Mouse (Mus musculus) intestine, embryonic 16.5 days (tissue): ENCODE measurements around the gene Neb. TPM values are rescaled to one million over a fixed set of nuclear protein-coding genes. Genes with fewer than 3 reads are reported as not detected.
A peak's percentile ranks its signal among the peaks of the same experiment; 100 is the strongest.

Source experiments
- ATAC-seq: fragments of 200-750 bp; cut with Nextera tagmentation; 2 replicates; pipeline ENCODE4 v1.8.0; 2017; ENCODE audit warnings: moderate TSS enrichment, moderate library complexity
- H3K27ac ChIP-seq: fragments of 300-500 bp; sonication (generic); 2 replicates; pipeline ENCODE4 v1.5.1; 2014; ENCODE audit warnings: mild to moderate bottlenecking, low read length
- H3K27me3 ChIP-seq: fragments of 300-500 bp; sonication (generic); replicated peaks from 2 replicates; pipeline ENCODE4 v1.6.1; 2014; ENCODE audit warnings: low read length, control low read depth, mixed read lengths; ENCODE audit not compliant: control insufficient read depth, insufficient read depth
- H3K36me3 ChIP-seq: fragments of 300-500 bp; sonication (generic); 2 replicates; pipeline ENCODE4 v1.6.1; 2014; ENCODE audit warnings: low read length, control low read depth; ENCODE audit not compliant: control insufficient read depth, insufficient read depth
- H3K4me1 ChIP-seq: fragments of 300-500 bp; sonication (generic); 2 replicates; pipeline ENCODE4 v1.6.1; 2014; ENCODE audit warnings: low read length, control low read depth, mixed read lengths; ENCODE audit not compliant: control insufficient read depth, insufficient read depth
- H3K4me2 ChIP-seq: fragments of 300-500 bp; sonication (generic); 2 replicates; pipeline ENCODE4 v1.6.1; 2014; ENCODE audit warnings: low read depth, low read length, control low read depth
- H3K4me3 ChIP-seq: fragments of 300-500 bp; sonication (generic); 2 replicates; pipeline ENCODE4 v1.5.1; 2014; ENCODE audit warnings: mild to moderate bottlenecking, low read length
- H3K9ac ChIP-seq: fragments of 300-500 bp; sonication (generic); 2 replicates; pipeline ENCODE4 v1.6.1; 2014; ENCODE audit warnings: low read depth, low read length
- H3K9me3 ChIP-seq: fragments of 300-500 bp; sonication (generic); 2 replicates; pipeline ENCODE4 v1.6.1; 2016; ENCODE audit warnings: low read length, control low read depth; ENCODE audit not compliant: control insufficient read depth
- WGBS: fragments of 180-500 bp; shearing (Covaris S2); extraction: QIAGEN DNeasy Blood & Tissue Kit; methylation state at CpG from one replicate; pipeline ENCODE4 v1.1.7; 2014; 5-methylcytosine and 5-hydroxymethylcytosine counted together
- polyA plus RNA-seq: library from polyadenylated mRNA; unstranded; fragments of >200 nt; fragmentation: Nextera tagmentation; extraction: Ambion mirVana; gene quantifications from 2 replicates; pipeline ENCODE4 v1.2.1, GENCODE M21; 2015

Gene Neb
- polyA plus RNA-seq: 0.40 and 0.77 TPM in 2 replicates

- Histone ChIP-seq H3K4me2 (no peak within 1 kb of the TSS), H3K4me3 (no peak within 1 kb of the TSS), H3K27ac (no peak within 1 kb of the TSS), H3K9ac (no peak within 1 kb of the TSS), H3K36me3 (no peaks in the 10 kb centered on the region), H3K4me1 (no peaks in the 10 kb centered on the region), H3K9me3 (no peaks in the 10 kb centered on the region), H3K27me3 (no peaks in the 10 kb centered on the region)
- WGBS: 51% methylated on average over 7 of the region's 7 CpGs
- ATAC-seq: peak; percentile 71
Measured at GRCm38 (mm10) chr2:52378448-52378804, at the start of gene Neb. Neb (minus strand) TSS chr2:52378474.

GRCm38 (mm10) chr2:52427383-52427782 is 49.1 kb upstream of the Neb start:
- H3K4me1 ChIP-seq: 0 out of 2 replicates have a peak, but pooled peaks cover 3% of the 10 kb centered on the region
- H3K27me3 ChIP-seq: no peaks in the 10 kb centered on the region
- no peak overlapping the region for H3K9ac ChIP-seq
- 80% methylated on average over 3 of the region's 3 CpGs for WGBS
- H3K4me2 ChIP-seq: no peak overlapping the region
- H3K9me3 ChIP-seq: no peaks in the 10 kb centered on the region
- no peak overlapping the region for H3K4me3 ChIP-seq
- no peaks in the 10 kb centered on the region for H3K36me3 ChIP-seq
- H3K27ac ChIP-seq: no peak overlapping the region
- ATAC-seq: no peak

DNA sequence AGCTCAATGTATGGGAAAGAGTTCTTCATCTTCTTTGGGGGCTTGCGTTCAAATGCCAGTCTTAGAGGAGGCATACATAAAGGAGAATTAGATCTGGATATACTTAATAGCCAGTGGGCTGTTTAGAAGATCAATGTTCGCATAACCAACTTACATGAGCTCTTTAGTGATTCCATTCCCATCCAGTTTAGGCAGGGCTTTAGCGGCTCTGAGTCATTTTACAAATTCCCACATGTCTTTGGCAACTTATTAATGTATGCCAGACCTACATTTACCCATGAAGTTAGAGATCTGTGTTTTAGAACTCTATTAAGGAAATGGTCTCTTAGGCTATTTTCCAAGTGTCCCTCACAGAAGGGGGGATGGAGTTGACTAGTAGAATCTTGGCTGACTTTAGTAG is 47.8 kb upstream of the Neb start:
- Histone ChIP-seq H3K27me3 (no peaks in the 10 kb centered on the region), H3K4me3 (no peak overlapping the region), H3K4me1 (peaks cover 17% of the 10 kb centered on the region), H3K9me3 (no peaks in the 10 kb centered on the region), H3K4me2 (peak overlapping the region; percentile 75; the same call in 1 of the 2 replicates), H3K36me3 (no peaks in the 10 kb centered on the region), H3K9ac (no peak overlapping the region), H3K27ac (no peak overlapping the region)
- 85% methylated on average over 3 of the region's 3 CpGs for WGBS
- no peak for ATAC-seq

DNA sequence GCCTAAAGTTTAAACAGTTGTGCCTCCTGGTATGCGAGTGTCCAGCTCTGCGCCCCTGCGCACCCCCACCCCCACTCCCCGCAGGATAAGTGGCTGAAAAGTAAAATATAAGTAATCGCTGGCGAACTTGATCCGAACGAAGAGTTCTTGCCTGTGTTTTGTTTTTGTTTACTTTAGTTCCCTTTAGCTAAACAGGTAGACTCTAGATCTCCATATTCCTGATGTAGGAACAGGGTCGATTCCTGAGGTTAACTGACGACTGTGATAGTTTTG is 47.2 kb upstream of the Neb start:
- no peaks in the 10 kb centered on the region for H3K36me3 ChIP-seq
- ATAC-seq: no peak
- peak overlapping the region; percentile 75 for H3K4me2 ChIP-seq
- H3K4me1 ChIP-seq: peaks cover 17% of the 10 kb centered on the region
- peak overlapping the region; percentile 62 for H3K27ac ChIP-seq
- no peaks in the 10 kb centered on the region for H3K9me3 ChIP-seq
- H3K4me3 ChIP-seq: peak overlapping the region; percentile 71
- H3K27me3 ChIP-seq: no peaks in the 10 kb centered on the region
- 9% methylated on average over 10 of the region's 10 CpGs for WGBS
- peak overlapping the region; percentile 63 for H3K9ac ChIP-seq

- under 1% methylated on average over 46 of the region's 57 CpGs for WGBS
- Histone ChIP-seq H3K4me2 (peak within 1 kb of the TSS; percentile 75), H3K27ac (peak within 1 kb of the TSS; percentile 65), H3K36me3 (no peaks in the 10 kb centered on the region), H3K4me3 (peak within 1 kb of the TSS; percentile 71), H3K9me3 (no peaks in the 10 kb centered on the region), H3K4me1 (peaks cover 20% of the 10 kb centered on the region), H3K27me3 (no peaks in the 10 kb centered on the region), H3K9ac (peak within 1 kb of the TSS; percentile 90)
- peak; percentile 88 for ATAC-seq
Measured at GRCm38 (mm10) chr2:52424747-52425522, 46.7 kb upstream of the Neb start, which contains the start of gene Arl5a. Arl5a (minus strand) TSS chr2:52424901.

GRCm38 (mm10) chr2:52424248-52424728 is 46.0 kb upstream of the Neb start:
- no peaks in the 10 kb centered on the region for H3K36me3 ChIP-seq
- H3K27ac ChIP-seq: peak overlapping the region; percentile 65
- H3K9ac ChIP-seq: peak overlapping the region; percentile 90
- peak overlapping the region; percentile 68 for H3K4me2 ChIP-seq
- peak; percentile 72 for ATAC-seq
- H3K27me3 ChIP-seq: no peaks in the 10 kb centered on the region
- peak overlapping the region; percentile 71 for H3K4me3 ChIP-seq
- H3K9me3 ChIP-seq: no peaks in the 10 kb centered on the region
- peaks cover 23% of the 10 kb centered on the region for H3K4me1 ChIP-seq
- under 1% methylated on average over 42 of the region's 42 CpGs for WGBS

GRCm38 (mm10) chr2:52423611-52424247 is 45.5 kb upstream of the Neb start:
- Histone ChIP-seq H3K9ac (peak overlapping the region; percentile 90), H3K4me2 (peak overlapping the region; percentile 68)
- WGBS: 2% methylated on average over 16 of the region's 16 CpGs

DNA sequence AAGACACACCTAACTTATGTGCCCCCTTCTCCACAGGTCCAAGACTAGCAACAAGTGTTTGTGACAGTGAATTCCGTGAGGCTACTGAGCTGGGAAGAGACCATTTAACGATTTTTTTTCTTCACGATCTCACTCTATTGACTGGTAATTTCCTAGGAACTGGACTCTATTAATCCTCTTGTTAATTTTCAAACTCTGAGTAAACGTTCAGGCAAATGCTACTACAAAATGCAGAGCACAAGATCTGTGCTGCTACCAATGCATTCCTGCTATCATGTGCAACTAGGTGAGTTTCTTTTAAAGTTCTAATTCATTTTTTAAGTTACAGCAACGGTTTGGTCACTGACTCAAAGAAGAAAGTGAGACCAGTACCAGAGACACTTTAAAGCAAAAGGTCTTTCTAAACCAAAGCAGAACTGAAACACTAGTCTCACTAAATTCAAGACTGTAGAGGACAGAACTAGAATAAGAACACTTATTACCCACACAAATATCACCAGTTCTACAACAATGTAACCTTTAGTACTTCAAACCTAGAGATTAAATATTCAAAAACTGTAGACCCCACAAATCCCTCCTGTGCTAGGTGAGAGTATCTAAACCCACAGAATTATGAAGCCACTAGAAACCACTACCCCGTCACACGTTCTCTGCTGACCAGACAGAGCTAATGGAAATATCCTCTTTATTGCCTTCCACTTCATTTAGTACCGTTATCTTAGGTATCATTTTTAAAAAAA is 44.8 kb upstream of the Neb start:
- Histone ChIP-seq H3K9ac (peak overlapping the region; percentile 90), H3K4me3 (peak overlapping the region; percentile 71), H3K4me2 (peak overlapping the region; percentile 68), H3K27me3 (no peaks in the 10 kb centered on the region), H3K36me3 (no peaks in the 10 kb centered on the region), H3K9me3 (no peaks in the 10 kb centered on the region), H3K4me1 (peaks cover 23% of the 10 kb centered on the region), H3K27ac (0 out of 2 replicates have a peak overlapping the region, but pooled peaks have one; percentile 73)
- no peak for ATAC-seq
- WGBS: 34% methylated on average over 8 of the region's 8 CpGs

More at GRCm38 (mm10) chr2:52423611-52424247, 45.5 kb upstream of the Neb start:
- 0 out of 2 replicates have a peak overlapping the region, but pooled peaks have one; percentile 34 for H3K27ac ChIP-seq
- no peaks in the 10 kb centered on the region for H3K27me3 ChIP-seq
- H3K4me3 ChIP-seq: peak overlapping the region; percentile 71
- H3K4me1 ChIP-seq: peaks cover 23% of the 10 kb centered on the region
- no peaks in the 10 kb centered on the region for H3K9me3 ChIP-seq
- no peak for ATAC-seq
- H3K36me3 ChIP-seq: no peaks in the 10 kb centered on the region

DNA sequence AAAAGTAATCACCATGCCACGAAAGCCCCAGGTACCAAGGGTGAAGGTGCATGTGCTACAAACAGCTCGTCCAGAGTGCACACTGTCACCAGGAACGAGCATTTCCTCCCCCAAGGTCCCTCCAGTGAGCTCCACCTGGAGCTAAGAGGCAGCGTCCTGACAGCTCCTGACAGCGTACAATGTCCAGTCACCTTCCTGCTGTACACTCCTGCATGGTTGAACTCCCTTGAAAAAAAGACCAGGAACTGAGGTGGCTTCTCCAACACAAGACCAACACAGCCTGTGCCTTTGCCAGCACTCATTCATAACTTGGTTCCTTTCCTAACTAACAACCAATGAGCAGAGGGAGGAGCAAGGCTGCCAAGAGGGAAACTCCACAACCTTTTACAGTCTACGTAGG is 42.9 kb upstream of the Neb start:
- peak overlapping the region; percentile 73 for H3K27ac ChIP-seq
- H3K36me3 ChIP-seq: no peaks in the 10 kb centered on the region
- ATAC-seq: peak; percentile 34
- 34% methylated on average over 6 of the region's 6 CpGs for WGBS
- no peaks in the 10 kb centered on the region for H3K27me3 ChIP-seq
- no peak overlapping the region for H3K4me3 ChIP-seq
- H3K4me1 ChIP-seq: peaks cover 23% of the 10 kb centered on the region
- H3K4me2 ChIP-seq: peak overlapping the region; percentile 14
- peak overlapping the region; percentile 29 for H3K9ac ChIP-seq
- H3K9me3 ChIP-seq: no peaks in the 10 kb centered on the region
